Mouse (Mus musculus): Measurements from ENCODE around the gene 4930447C04Rik.

- TF ChIP-seq POLR2A (IDR thresholded peaks at IDR 0.05; ENCODE audit: low read depth, low read length): no peak
- no peak for TF ChIP-seq CTCF (IDR thresholded peaks at IDR 0.05; ENCODE audit: borderline replicate concordance, insufficient read depth, low read length)
Observed at GRCm38 (mm10) chr12:72843973-72844620, 96.5 kb downstream of the 4930447C04Rik start.

All from embryonic fibroblast, embryonic 13.5 days (primary cell).